Mouse (Mus musculus): ENCODE results near the gene Ghrl.
"Not testable (repeated sequence)": the region's sequence is repeated elsewhere in the genome, so short reads cannot be mapped to it uniquely, and the experiment has no call there.

Gene Ghrl

GRCm38 (mm10) chr6:113719878-113720277 lies at the start of gene Ghrl:
Gene Ghrl (minus strand): TSS chr6:113719880.
- DNase-seq, result no peak

- no peak for DNase-seq
Observed at GRCm38 (mm10) chr6:113768804-113769203, 49.1 kb upstream of the Ghrl start.

- peak; percentile 78 for DNase-seq
Observed at GRCm38 (mm10) chr6:113761644-113762043, 42.0 kb upstream of the Ghrl start.

GRCm38 (mm10) chr6:113749119-113749685 lies 29.5 kb upstream of the Ghrl start:
- DNase-seq, result peak; percentile 21

- DNase-seq, result no peak
Observed at GRCm38 (mm10) chr6:113748351-113748750, 28.7 kb upstream of the Ghrl start.

GRCm38 (mm10) chr6:113747284-113747683 lies 27.6 kb upstream of the Ghrl start:
- no peak for DNase-seq

- no peak for DNase-seq
Observed at GRCm38 (mm10) chr6:113745117-113745516, 25.4 kb upstream of the Ghrl start.

- DNase-seq, result no peak
Observed at GRCm38 (mm10) chr6:113743111-113743510, 23.4 kb upstream of the Ghrl start.

- DNase-seq, result no peak
Observed at GRCm38 (mm10) chr6:113742321-113742720, 22.6 kb upstream of the Ghrl start.

GRCm38 (mm10) chr6:113741425-113741824 lies 21.7 kb upstream of the Ghrl start:
- DNase-seq, result no peak

GRCm38 (mm10) chr6:113740236-113741217 lies 20.8 kb upstream of the Ghrl start, which contains the start of gene Sec13:
Gene Sec13 (minus strand): TSS chr6:113740743.
- DNase-seq, result peak; percentile 87

GRCm38 (mm10) chr6:113737318-113738046 lies 17.8 kb upstream of the Ghrl start:
- DNase-seq, result no peak

GRCm38 (mm10) chr6:113731296-113731695 lies 11.6 kb upstream of the Ghrl start:
- no peak for DNase-seq

GRCm38 (mm10) chr6:113728181-113728580 lies 8.5 kb upstream of the Ghrl start:
- DNase-seq, result no peak

GRCm38 (mm10) chr6:113721061-113721460 lies 1.4 kb upstream of the Ghrl start:
- peak; percentile 32 for DNase-seq

GRCm38 (mm10) chr6:113717541-113717940 lies 2.1 kb downstream of the Ghrl start:
- peak; percentile 44 for DNase-seq

GRCm38 (mm10) chr6:113714797-113715196 lies 4.9 kb downstream of the Ghrl start:
- no peak for DNase-seq

GRCm38 (mm10) chr6:113714276-113714675 lies 5.4 kb downstream of the Ghrl start:
- DNase-seq, result no peak

- DNase-seq, result not testable (repeated sequence)
Observed at GRCm38 (mm10) chr6:113713389-113713788, 6.3 kb downstream of the Ghrl start.

GRCm38 (mm10) chr6:113712718-113713117 lies 7.0 kb downstream of the Ghrl start:
- DNase-seq, result no peak

- DNase-seq, result no peak
Observed at GRCm38 (mm10) chr6:113697222-113698205, 22.2 kb downstream of the Ghrl start.
